Mouse (Mus musculus): ENCODE measurements around the gene Fam173b. TPM values are rescaled to one million over a fixed set of nuclear protein-coding genes. Genes with fewer than 3 reads are reported as not detected.
A peak's percentile ranks its signal among the peaks of the same experiment; 100 is the strongest.

Fam173b gene
- total RNA-seq, 2 experiments from 2014 or later: 11.2 to 11.3 TPM

GRCm38 (mm10) chr15:31586088-31586487, 15.6 kb upstream of the Fam173b start:
- no peak for DNase-seq (ENCODE audit: low spot score in 2 of 2)

GRCm38 (mm10) chr15:31586519-31586918, 15.1 kb upstream of the Fam173b start:
- peak; percentile 88 to 91 for DNase-seq (ENCODE audit: low spot score in 2 of 2)

DNA sequence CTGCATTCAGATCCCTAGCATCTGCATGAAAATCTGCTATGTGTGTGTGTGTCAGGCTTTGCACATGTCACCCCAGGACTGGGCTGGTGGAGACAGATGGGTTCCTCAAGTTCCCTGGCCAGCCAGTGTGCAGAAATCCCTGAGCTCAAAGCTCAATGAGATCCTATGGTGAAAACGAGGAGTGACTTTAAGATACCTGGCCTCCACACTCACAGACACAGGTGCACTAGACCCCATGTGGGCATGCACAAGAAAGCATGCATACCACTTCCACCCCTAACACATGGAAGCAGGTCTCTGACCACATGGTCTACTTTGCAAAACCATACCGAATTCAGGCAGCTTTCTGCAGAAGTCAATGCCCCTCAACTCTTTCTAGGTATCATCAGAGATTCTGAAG, 13.9 kb upstream of the Fam173b start:
- no peak for DNase-seq (ENCODE audit: low spot score in 2 of 2)

DNA sequence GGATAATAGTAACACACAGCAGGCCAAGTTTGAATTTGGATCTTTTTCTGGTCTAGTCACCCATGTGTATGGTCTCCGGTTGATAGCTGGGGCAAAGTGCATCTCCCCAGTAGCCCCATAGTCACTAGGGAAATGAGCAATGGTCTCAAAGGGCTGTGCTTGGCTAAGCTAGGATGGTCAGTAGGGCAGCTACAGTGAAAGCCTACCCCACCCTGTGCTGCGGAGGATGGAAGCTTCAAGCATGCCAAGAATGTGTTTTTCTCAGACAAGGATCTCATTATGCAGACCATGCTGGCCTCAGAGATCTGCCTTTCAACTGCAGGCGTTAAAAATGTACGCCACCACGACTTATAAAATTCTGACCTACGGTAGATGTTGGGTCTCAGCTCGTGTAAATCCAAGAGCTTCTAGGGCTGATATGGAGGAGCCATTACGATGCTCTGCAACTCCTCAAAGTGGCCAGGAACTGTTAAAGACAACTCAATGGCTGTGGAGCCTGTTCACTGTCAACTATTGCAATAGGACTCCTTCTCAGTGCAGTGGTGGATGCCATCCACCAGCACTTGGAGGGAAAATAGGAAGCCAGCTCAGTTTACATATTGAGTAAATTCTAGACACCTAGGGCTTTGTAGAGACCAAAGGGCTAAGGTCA, 12.5 kb upstream of the Fam173b start:
- no peak for DNase-seq (ENCODE audit: low spot score in 2 of 2)

- DNase-seq (ENCODE audit: low spot score in 2 of 2): no peak
Observed at GRCm38 (mm10) chr15:31590176-31590575, 11.5 kb upstream of the Fam173b start.

DNA sequence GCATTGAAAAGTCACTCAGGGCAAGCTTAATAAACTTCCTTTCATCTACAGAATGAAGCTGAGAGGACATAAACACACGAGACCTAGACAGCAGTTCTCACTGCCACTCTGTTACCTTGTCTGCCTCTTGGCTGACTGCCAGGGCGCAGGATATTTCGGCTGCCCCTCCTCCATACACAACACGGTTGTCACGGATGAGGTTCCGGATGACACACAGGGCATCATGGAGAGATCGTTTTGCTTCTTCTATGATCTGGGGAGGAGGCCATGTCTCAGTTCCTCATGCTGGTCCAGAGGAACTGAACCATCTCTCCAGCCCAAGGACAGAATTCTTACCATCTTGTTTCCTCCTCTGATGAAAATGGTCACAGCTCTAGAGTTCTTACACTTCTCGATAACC, 9.1 kb upstream of the Fam173b start:
- DNase-seq (ENCODE audit: low spot score in 2 of 2): no peak

DNA sequence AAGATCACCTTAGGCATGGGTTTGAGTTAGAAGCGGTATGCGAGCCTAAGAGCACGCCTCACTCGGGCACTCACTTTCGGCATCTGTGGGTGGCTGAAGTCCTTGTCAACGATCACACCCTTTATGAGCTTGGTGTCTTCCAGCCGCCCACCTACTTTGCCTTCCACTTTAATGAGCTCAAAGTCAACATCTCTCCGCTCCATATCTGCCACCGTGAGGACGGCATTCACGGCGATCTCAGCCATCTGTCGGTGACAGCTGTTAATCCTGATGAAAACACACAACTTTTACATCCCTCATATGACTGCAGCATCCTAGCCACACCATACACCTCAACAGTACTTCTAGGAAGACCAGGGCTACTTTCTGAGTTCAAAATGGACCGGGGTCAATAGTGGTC, 7.4 kb upstream of the Fam173b start:
- peak; percentile 33 to 39 for DNase-seq (ENCODE audit: low spot score in 2 of 2)

- no peak for DNase-seq (ENCODE audit: low spot score in 2 of 2)
Observed at GRCm38 (mm10) chr15:31595651-31596050, 6.0 kb upstream of the Fam173b start.

GRCm38 (mm10) chr15:31599834-31600233, 1.8 kb upstream of the Fam173b start:
- no peak for DNase-seq (ENCODE audit: low spot score in 2 of 2)

DNA sequence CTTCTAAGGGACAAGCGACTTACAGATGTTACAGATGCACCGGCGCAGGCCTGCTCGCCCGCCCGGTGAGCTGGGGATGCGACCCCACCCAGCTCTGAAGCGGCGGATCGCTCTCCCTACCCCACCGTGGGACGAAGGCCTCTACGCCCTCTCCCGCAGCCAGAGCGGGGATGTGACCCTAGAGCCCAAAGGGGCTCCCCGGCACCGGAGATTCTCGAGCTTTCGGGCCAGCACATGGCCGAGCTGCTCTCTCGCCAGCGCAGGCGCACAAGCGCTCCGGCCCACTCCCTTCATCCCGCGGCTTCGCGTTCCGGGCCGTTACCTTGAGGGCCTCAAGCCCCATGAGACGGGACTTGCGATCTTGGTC, 390 bp upstream of the Fam173b start:
- no peak for DNase-seq (ENCODE audit: low spot score in 2 of 2)

- peak; percentile 45 to 50 for DNase-seq (ENCODE audit: low spot score in 2 of 2)
Observed at GRCm38 (mm10) chr15:31602426-31602825, 774 bp downstream of the Fam173b start.

- DNase-seq (ENCODE audit: low spot score in 2 of 2): no peak
Observed at GRCm38 (mm10) chr15:31603113-31603512, 1.5 kb downstream of the Fam173b start.

DNA sequence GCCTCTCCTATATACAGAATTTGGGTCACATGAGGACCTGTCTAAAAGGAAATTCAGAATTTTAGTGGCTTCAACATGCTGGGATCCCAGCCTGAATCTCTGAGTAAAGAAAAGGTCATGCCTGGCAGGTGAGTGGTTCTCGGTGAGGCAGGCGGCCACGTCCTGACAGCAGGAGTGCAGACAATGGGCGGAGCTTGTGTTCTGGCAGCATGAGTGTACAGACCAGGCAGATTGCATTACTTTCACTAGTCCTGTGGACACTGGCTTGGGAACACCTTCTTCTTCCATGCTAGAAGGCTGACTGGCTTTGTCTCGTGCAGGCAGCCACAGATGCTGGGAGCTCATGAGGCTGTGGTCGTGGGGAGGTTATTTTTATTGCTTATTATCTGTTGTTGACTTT, 5.2 kb downstream of the Fam173b start:
- no peak for DNase-seq (ENCODE audit: low spot score in 2 of 2)

GRCm38 (mm10) chr15:31611027-31611426, 9.4 kb downstream of the Fam173b start:
- no peak for DNase-seq (ENCODE audit: low spot score in 2 of 2)

DNA sequence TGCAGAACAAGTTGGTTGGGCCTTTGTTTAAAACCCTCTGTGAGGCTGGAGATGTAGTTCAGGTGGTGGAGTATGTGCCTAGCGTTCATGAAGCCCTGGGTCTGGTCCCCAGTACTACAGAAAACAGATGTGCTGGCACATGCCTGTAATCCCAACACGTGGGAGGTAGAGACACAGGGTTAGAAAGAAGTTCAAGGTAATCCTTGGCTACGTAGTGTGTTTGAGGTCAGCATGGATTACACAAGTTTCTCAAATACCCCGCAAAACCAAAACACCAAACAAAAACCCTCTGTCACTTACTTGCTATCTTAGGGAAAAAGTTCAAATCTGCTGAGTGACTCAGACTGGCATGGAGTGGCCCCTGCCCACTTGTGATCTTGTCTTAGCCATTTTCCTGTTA, 10.3 kb downstream of the Fam173b start:
- DNase-seq (ENCODE audit: low spot score in 2 of 2): no peak

DNA sequence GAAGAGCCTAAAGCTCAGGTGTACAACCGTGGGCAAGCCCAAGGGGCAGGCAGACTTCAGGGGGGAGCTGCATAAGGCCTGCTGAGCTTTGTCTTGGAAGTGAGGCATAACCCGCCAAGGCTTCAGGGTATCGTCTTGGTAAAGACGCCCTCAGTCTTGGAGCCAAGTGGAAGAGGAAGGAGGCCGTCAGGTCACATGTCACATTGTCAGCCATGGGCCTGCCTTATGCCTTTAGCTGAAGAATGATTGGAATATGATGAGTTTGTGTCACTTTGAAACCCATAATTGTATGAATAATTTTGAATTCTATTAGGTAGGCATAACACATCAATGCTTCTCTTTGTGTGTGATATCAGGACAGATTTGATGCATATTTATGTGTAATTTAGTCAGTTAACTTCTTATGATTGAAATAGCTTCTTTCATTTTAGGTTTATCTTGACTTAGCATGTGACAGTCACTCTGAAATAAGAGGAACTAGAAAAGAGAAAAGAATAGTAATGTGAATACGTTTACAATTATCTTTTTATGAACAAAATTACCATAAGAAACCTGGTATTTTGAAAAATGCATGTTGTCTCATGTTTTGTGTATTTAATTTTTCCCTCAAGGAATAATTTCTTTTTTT, 12.3 kb downstream of the Fam173b start:
- DNase-seq (ENCODE audit: low spot score in 2 of 2): no peak

- DNase-seq (ENCODE audit: low spot score in 2 of 2): no peak
Observed at GRCm38 (mm10) chr15:31614666-31615065, 13.0 kb downstream of the Fam173b start.

DNA sequence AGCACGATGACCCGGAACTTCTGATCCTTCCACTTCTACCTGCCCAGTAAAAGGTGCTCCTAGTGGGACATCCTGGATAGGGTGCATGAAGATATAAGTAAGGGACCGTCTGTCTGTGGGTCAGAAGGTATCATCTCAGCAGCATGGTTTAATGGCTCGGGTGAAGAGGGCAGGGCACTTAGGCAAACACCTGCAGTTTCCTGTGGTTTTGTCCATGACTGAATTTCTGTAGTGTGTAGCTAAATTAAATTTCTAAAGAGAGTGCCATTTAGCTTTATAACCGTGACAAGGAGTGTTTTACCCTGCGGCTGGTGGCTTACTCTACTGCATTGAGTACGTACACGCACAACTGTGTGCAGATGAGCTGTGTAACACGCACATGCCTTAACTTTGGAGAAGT, 15.6 kb downstream of the Fam173b start:
- no peak for DNase-seq (ENCODE audit: low spot score in 2 of 2)

GRCm38 (mm10) chr15:31619521-31619920, 17.9 kb downstream of the Fam173b start:
- DNase-seq (ENCODE audit: low spot score in 2 of 2): no peak

DNA sequence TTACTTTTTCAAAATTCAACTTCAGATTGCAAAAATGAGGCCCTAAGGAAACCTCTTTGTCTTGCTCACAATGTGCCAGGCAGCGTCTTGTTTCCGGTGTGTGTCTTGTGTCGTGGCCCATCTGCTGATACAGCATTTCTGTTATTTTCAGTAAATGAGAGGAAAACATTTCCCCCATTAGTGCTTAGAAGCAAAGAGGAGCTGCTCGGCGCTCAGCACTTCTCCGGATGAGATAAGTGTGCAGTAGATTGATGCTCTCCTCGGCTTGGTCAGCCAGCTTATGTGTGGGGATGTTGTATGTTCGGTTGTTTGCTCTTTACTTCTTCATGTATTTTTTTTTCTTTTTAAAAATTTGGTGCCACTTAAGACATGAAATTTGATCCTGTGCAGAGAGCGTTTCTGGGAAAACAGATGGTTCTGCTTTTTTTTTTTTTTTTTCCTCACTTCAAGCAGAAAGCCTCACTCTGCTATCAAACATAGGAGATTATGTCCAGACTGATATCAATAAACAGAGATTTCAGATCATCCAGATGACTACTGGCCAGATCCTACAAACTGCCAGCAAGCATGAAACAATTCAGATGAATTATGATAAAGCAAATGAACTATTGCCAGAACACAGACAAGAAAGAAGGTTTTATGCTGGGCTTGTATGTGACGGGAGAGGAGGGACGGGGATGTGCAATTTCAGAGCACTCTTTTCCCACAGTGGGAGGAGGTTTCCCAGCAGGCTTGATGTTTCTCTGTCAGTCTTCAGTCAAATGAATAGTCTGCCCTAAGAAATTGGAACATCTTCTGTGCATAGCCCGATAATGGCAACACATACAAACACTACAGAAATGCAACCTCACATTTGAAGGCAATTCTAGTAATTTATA, 25.9 kb downstream of the Fam173b start:
- DNase-seq (ENCODE audit: low spot score in 2 of 2): no peak

- DNase-seq (ENCODE audit: low spot score in 2 of 2): no peak
Observed at GRCm38 (mm10) chr15:31628180-31628579, 26.5 kb downstream of the Fam173b start.

DNA sequence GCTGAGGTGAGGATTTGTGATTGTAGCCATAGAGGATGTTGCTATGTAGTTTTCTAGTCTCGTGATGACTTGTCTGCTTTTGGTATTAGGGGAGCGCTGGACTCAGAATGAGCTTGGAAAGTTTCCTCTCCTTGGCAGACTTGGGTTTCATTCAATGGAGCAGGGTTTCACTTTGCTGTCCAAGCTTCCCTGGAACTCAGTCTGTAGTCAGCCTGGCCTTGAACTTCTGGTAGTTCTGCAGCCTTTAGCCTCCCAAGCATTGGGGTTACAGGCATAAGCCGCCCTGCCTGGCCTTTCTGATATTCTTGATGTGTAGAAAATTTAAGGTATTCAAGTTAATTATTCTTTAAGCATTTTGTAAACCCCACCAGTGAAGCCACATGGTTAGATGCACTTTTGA, 27.9 kb downstream of the Fam173b start:
- no peak for DNase-seq (ENCODE audit: low spot score in 2 of 2)

Measured in left cerebral cortex, adult 18-20 months (tissue).